Mouse (Mus musculus): ENCODE data around the gene Ube2c.
"Not testable (repeated sequence)": the region's sequence is repeated elsewhere in the genome, so short reads cannot be mapped to it uniquely, and the experiment has no call there.

Ube2c gene

DNA sequence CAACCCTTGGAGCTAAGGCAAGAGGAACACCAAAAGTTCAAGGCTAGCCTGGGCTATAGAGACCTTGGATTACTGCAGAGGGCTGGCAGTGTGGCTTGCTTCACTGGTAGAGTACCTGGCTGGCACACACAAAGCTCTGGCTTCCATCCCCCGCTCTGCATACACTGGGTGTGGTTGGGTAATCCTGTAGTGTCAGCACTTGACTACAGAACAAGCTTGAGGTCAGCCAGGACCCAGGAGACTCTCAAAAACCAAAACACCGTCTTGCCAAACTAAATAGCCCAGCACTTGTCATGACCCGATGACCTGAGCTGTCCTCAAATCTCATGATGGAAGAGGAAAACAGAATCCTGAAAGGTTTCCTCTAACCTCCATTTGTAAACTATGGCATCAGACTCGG, 20.8 kb downstream of the Ube2c start:
- DNase-seq = no peak

DNA sequence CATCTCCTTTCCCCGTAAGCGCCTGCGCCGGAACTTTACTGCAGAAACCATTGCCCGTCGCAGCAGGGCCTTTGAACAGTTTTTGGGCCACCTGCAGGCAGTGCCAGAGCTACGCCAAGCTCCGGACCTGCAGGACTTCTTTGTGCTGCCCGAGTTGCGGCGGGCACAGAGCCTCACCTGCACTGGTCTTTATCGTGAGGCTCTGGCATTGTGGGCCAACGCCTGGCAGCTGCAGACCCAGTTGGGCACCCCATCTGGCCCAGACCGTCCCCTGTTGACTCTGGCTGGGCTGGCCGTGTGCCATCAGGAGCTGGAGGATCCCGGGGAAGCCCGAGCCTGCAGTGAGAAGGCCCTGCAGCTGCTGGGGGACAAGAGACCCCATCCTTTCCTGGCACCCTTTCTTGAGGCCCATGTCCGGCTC, 22.2 kb downstream of the Ube2c start:
- peak; percentile 50 to 57 for DNase-seq

DNA sequence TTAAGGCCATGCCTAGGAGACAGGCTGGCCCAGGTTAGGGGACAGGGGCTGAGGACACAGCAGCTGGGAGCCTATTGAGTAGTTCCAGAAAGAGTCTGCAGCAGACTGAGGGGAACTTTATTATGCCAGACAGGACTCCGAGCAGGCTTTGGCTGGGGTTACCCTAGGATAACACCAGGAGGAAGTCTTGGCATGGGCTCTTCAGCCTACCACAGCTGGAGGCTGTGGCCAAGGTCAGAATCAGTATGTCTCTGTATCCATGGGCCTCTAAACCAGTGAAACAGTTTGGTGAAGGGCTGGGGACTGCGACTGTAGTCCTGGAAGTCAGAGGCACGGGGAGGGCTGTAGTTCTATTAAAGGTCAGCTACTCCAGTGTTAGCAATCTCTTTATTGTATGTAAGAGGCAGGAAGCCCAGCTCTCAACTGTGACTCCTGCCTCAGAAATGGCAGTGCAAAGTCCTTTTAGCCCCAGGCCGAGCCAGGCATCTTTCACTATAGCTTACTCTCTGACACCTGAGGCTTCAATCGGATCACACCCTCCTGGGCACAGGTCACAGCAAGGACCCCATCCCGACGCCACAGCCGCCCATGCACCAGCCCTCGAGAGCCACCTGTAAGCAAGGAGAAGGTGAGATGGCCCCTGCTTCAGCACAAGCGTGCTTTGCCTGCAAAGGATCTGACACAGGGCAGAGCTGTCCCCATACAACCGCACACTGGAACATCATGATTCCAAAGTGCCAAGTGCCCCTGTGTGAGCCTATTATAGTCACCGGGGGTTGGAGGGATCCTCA, 22.9 kb downstream of the Ube2c start:
- DNase-seq = no peak

DNA sequence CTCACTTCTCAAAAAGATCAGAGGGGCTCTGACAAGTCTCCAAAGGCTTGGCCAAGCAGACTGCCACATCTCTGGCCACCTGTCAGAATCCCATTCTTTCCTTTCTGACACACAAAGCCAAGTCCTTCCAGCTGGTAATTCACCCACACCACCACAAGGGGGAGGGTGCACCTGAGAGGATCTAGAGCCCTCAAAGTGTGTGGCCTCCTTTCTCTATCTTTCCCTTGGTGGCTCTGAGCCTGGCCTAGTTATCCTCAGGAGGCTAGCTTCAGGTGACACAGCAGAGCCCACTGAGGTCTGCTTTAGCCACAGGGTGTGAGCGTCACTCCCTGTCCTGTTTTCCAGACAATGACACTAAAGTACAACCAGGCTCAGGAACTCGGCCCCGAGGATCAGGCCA, 23.5 kb downstream of the Ube2c start:
- DNase-seq = peak; percentile 77 to 85

DNA sequence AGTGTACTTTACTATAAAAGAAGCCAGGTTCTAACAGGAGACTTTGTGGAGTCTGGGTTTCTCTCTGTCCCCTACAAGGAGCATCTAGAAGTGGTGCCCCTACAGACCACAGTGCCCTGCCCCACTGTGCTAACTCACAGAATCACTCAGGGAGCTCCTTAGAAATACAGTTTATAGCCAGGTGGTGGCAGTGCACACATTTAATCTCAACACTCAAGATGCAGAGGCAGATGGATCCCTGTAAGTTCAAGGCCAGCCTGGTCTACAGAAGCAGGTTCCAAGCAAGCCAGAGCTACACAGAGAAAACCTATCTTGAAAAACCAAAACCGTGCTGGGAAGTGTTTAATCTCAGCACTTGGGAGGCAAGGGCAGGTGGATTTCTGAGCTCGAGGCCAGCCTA, 24.1 kb downstream of the Ube2c start:
- DNase-seq = peak in 1 of 2 experiments; percentile 42

DNA sequence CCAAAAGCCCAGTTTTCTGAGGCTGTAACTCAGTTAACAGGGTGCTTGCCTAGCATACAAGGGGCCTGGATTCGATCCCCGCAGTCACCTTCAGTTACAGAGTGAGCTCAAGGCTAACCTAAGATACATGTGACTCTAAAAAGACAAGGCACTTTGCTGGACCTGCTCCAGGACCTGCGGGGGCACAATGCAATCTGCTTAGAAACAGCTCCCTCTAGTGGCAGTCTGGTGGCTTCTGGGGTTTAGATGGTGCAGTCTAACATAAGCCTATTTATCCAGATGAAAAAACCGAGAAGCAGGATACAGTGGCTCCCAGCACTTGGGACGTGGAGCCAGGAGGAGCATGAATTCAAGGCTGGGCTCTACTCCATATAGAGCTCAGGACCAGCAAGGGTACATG, 24.6 kb downstream of the Ube2c start:
- DNase-seq = peak; percentile 96 to 99

DNA sequence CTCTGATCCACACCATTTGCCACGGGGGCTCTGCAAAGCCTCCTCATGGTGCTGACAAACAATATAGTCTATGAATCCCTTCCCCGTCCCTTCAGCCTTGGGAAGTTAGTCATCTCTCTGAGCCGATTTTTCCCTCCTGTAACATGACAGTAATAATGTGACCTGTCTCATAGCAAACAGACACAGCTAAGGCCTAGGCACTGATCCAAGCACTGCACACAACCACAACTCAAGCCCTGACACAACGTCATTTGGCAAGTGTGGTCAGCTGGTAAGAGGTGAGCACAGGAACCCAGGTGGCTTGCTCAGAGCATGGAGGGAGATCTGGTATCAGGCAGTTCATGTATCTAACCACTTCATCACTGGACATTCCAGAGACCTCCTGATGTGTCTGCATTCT, 26.2 kb downstream of the Ube2c start:
- DNase-seq = no peak

DNA sequence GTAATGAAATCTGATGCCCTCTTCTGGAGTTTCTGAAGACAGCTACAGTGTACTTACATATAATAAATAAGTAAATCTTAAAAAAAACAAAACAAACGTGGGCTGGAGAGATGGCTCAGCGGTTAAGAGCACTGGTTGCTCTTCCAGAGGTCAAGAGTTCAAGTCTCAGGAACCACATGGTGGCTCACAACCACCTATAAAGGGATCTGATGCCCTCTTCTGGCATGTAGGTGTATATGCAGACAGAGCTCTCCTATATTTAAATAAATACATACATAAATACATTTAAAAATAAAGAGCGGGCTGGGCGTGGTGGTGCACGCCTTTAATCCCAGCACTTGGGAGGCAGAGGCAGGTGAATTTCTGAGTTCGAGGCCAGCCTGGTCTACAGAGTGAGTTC, 28.9 kb downstream of the Ube2c start:
- not testable (repeated sequence) for DNase-seq

DNA sequence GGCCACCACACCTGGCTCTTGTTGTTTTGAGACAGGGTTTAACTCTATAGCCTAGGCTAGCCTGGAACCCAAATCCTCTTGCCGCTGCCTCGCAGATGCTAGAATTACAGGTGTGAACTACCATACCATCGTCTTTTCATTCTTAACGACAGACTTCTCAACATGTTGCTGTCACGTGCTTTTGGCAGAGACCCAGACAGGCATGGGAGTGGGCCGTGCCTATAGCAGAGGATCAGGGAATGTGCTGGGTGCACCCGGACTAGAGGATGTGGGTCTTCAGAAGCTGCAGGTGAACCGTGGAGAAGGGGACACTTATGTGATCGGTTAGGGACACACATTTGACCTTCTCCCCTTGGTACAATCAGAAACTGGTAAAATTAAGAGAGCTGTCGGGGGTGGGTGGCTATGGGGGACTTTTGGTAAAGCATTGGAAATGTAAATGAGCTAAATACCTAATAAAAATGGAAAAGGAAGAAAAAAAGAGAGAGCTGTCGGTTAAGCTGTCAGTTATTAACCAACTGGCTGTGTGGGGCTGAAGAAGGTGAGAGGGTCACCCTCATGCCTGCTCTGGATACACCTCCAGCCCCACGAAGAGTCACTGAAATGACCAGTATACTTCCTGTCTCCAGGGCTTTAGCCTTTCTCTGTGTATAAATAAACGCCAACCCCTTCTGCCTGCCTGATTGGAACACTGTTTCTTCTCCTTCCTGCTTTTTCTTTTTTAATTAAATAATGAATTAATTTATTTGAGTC, 30.7 kb downstream of the Ube2c start:
- no peak for DNase-seq

DNA sequence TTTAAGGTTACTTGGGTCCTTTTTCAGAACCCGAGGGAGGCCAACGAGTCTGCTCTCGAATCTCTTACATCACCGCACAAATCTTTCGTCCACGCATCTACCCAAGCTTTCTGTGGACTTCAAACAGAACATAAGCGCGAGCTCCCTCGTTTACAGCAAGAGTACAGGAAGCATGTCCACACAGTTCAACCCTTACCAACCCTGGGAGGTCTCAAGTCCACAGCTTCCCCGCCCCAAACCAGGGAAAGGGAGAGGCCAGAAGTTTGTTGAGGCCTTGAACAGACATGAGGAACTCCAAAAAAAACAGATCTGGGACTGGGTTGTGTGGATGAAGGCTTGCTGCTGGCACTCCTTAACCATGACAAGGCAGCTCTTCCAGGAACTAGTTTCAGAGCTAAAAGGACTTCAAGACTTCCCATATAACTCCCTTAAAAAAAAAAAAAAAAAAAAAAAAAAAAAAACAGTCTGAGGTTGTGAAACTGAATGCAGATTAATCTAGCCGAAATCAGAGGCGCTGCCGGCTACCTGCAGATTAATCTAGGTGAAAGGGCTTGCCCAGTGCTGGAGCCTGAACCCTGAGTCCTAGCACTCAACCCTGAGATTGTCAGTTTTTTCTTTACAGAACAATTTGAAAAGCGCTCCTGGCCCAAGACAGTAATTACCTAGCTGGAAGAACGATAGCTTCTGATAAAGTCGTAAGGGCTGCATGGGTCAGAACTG, 33.7 kb downstream of the Ube2c start:
- no peak for DNase-seq

DNA sequence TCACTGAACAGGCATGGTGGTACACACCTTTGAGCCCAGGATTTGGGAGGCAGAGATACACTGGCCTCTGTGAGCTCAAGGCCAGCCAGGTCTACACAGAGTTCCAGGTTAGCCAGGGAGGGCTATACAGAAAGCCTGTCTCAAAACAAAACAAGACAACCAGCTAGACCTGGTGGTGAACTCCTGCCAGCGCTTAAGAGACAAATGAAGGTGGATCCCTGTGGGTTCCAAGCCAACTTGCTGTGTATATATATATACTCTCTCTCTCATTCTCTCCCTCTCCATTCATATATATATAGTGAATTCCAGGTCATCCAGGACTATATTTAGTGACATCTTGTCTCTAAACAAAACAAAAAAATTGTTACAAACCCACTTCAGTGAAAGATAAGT, 34.2 kb downstream of the Ube2c start:
- DNase-seq = peak in 1 of 2 experiments; percentile 34

DNA sequence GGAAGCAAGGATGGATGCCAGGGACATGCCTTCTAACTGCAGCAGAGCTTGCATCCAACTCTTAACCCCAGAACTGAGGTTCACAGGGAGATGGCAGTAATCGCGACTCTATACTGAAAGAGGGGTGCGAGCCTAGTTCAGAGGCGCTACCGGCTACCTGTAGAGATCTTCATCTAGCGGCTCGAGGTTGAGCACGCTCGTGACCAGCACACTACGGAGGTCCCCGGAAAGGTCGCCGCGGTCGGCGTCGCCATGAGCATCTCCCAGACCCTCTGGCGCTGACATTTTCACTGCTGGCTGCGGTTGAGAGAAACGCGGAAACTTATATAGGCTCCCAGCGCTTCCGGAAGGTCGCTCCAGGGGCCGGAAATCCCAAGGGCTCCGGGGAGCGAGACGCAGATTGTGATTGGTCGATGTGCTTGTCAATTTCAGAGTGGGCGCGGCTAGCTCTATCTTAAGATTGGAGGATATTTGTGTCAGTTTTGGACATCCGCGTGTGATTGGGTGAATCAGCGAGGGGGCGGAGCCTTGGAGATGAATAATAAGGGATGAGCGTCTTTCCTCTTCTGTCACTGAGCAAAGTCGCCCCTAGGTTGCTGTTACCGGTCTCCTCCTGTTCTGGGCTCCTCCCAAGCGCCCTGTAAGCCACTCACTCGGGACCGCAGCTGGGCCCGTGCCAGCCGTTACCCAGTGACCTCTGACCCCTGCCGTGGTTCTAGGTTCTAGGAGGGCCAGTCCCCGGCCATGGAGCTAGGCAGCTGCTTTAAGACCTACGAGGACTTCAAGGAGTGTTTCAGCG, 35.0 kb downstream of the Ube2c start, which contains the start of the genes Acot8 and Zswim3:
Gene Acot8, minus strand, starts transcription at position 350 of the 799 bp plus-strand sequence.
Gene Zswim3, plus strand, starts transcription at position 566 of the 799 bp plus-strand sequence.
- DNase-seq = peak; percentile 98 to 99

DNA sequence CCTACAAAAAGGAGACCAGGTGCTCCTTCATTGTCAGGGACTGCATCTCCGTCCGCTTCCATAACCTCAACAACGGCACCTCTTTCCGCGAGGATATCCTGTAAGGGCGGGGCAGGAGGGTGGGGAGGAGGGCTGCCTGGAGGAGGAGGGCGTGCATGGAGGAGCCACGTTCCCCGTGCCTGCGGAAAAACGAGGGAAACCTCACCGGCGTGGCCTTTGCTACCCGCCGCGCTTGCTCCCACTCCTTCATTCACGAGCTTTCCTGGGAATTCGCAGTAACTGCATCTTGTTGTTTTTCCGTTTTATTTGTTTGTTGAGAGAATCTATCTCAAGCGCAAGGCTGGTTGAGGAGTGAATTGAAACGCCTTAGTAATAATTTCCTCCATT, 35.6 kb downstream of the Ube2c start:
- no peak for DNase-seq

DNA sequence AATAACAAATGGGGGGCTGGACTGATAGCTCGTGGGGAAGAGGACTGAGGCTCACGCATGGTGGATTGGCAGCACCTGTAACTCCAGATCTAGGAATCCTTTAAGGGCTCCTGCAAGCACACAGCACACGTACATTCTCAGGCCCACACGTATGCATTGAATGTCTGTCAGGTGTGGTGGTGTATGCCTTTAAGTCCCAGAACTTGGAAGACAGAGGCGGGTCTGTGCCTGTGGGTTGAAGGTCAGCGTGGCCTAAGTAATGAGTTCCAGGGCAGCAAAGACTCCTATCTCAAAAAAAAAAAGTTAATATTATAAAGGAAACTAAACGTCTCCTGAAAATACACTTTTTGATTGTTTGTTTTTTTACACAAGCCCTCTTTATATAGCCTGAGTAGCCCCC, 36.9 kb downstream of the Ube2c start:
- DNase-seq = no peak

DNA sequence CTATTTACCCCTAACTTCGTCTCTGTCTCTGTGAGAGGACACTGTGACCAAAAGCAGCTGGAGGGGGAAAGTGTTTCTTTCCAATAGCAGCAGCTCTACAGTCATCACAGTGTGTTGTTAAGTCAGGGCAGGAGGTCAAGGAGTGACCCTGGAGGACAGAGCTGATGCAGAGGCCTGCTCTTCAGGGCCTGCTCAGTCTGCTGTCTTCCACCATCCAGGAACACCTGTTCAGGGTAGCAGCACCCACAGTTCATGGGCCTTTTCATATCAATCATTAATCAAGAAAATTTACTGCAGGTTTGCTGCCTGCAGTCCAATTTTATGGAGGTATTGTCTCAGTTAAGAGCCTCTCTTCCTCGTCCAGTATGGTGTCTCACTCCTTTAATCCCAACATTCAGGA, 43.9 kb downstream of the Ube2c start:
- no peak for DNase-seq

DNA sequence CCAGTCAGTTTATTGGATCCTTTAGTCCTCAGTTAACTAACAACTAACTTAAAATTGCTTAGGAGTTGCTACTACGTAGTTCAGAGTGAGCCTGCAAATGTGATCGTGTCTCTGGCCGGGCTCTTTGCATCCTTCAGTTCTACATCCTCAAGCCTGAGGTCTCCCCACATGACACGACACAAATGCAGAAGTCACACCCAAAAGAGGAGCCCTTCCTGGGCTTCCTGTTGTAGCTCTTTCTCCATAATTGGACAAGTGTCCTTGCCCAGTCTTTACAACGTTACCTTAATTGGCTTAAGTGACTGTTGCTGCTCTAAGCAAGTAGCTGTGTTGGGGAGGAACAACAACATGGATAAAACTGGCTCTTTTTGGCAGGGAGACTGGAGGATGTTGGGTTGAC, 45.6 kb downstream of the Ube2c start:
- DNase-seq = no peak

DNA sequence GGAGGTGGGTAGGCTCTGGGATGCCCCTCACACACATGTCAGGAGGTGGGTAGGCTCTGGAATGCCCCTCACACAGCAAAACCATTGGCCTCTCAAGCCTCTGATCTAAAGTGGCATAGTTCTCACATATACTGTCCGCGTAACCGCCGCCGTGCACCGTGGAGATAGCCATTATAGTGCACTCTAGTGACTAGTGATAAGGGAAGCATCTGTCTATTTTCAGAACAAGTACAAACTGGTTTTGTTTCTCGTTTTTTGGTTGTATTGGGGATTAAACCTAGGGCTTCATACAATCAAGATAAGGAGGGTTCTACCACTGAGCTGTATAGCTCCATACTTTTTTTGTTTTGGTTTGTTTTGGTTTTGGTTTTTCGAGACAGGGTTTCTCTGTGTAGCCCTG, 46.1 kb downstream of the Ube2c start:
- DNase-seq = no peak

DNA sequence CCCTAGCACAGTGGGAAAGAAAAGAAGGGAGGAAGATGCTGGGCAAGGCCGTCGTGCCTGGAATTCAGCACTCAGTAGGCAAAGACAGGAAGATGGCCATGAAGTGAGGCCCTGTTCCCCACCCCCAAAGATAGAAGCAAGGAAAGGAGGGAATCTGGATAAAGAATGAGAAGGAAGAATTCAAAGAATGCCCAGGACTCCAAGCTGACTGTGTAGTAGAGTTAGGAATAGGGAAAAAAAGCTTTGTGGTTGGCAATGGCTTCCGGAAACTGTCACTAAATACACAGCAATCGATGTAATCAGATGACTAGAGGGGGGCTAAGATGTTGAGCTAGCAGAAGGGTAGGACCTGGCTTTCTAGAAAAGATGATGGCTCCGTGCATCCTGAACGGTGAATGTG, 47.5 kb downstream of the Ube2c start:
- DNase-seq = no peak

DNA sequence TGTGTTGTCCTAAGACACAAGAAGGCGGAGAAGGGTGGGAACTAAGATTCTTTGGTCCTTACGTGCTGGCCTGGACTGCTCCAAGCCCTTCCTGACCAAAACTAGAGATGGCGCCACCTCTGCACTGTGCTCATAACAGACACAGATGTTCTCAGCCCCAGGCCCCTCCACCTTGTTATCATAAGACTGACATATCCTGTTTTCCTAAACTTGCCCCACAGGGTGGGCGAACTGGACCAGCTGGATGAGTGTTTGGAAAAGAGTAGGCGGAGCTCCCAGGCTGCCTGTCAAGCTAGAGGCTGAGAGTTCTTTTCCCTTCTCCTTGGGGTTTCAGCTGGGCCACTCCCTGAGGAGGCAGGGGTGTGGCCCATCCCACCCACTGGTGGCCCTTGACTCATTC, 48.0 kb downstream of the Ube2c start:
- no peak for DNase-seq

DNA sequence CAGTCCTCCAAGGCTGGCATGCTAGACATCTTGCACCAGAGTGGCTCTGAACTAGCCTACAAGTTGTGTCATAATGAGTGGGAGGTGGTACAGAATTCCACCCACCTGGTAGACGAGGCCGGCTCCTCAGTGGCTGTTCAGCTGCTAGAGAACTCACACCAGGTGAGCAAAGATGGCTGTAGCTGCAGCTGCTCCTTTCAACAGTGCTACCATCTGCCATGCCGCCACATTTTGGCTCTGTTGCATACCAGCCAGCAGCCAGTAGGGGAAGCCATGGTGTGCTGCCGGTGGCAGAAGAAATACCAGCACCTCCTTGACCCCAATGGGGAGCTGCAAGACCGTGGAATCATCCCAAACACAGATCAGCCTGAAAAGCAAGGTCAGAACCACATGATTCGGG, 51.4 kb downstream of the Ube2c start:
- DNase-seq = peak; percentile 56 to 57

DNA sequence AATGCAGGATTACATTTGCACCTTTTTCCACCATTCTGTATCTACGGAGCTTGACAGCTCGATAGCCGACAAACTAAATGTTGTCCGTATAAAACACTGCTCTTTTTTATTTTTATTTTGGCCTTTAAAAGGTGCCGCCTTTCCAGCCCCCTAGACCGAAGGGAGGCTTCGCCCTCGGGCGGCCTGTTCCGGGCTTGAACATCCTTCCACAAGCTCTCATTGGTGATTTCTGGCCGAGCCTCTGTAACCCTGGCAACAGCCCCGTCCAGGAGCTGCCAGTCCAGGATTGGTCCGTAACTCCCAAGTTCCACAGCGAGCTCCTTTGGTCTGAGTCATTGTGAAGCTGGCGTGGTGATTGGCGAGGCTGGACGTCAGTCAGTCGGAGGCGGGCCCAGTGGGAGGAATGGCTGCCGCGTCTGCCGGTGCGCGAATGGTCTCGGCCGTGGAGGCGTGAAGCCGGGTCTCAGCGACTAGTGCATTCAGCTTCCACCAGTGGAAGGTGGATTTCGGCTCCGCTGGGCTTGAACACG, 53.0 kb downstream of the Ube2c start, which contains the start of gene Zswim1:
Gene Zswim1, plus strand, starts transcription at position 51 of the 530 bp plus-strand sequence.
- peak; percentile 100 for DNase-seq

DNA sequence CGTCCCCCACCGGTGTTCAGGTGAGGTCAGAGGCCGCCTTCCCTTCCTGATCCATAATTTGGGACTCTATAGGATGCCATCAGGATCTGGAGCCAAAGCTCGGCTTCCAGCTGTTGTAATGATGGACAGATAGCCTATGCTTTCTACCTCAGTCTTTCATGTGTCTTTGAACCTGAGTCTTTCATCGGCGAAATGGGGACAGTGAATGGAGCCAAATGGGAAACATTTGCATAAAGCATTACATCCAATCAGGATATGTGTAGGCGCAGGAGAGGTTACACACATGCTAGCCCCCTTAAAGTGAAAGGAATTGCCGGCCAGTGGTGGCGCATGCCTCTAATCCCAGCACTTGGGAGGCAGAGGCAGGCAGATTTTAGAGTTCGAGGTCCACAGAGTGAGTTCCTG, 53.5 kb downstream of the Ube2c start:
- DNase-seq = peak in 1 of 2 experiments; percentile 46
